Mouse (Mus musculus) urinary bladder, adult 18-20 months (tissue): ENCODE measurements at regions not wholly inside any gene's neighbourhood (a gene's known extent, or its start where the extent isn't known, plus 50 kb on each side); places are given as distances from the start of the nearest gene placed in this dataset.

Source experiments
- DNase-seq, 2 experiments: peaks; one replicate each; pipeline ENCODE4 v3.0.0; 2022; ENCODE audit warnings: low spot score in 2 of 2, mixed read lengths in 2 of 2

- no peak for DNase-seq
Measured at GRCm38 (mm10) chr19:28205691-28206090, 194.7 kb upstream of the Rfx3 start.

- DNase-seq = no peak
Measured at GRCm38 (mm10) chr19:28203719-28204118, 192.8 kb upstream of the Rfx3 start.

GRCm38 (mm10) chr19:28199385-28199784 lies 188.4 kb upstream of the Rfx3 start:
- DNase-seq = no peak

GRCm38 (mm10) chr19:28196881-28197280 lies 185.9 kb upstream of the Rfx3 start:
- no peak for DNase-seq

GRCm38 (mm10) chr19:28192248-28192647 lies 181.3 kb upstream of the Rfx3 start:
- DNase-seq = no peak

GRCm38 (mm10) chr19:28191428-28192116 lies 180.6 kb upstream of the Rfx3 start:
- DNase-seq = no peak

GRCm38 (mm10) chr19:28190250-28190649 lies 179.3 kb upstream of the Rfx3 start:
- no peak for DNase-seq

GRCm38 (mm10) chr19:28188363-28188762 lies 177.4 kb upstream of the Rfx3 start:
- no peak for DNase-seq

GRCm38 (mm10) chr19:28182411-28183182 lies 171.6 kb upstream of the Rfx3 start:
- DNase-seq = no peak

- no peak for DNase-seq
Measured at GRCm38 (mm10) chr19:28181171-28181570, 170.2 kb upstream of the Rfx3 start.

GRCm38 (mm10) chr19:28178114-28178513 lies 167.1 kb upstream of the Rfx3 start:
- DNase-seq = no peak

GRCm38 (mm10) chr19:28176821-28177220 lies 165.9 kb upstream of the Rfx3 start:
- DNase-seq = no peak

GRCm38 (mm10) chr19:28171836-28172534 lies 161.0 kb upstream of the Rfx3 start:
- DNase-seq = no peak

- DNase-seq = no peak
Measured at GRCm38 (mm10) chr19:28167451-28168165, 156.6 kb upstream of the Rfx3 start.

- DNase-seq = no peak
Measured at GRCm38 (mm10) chr19:28166626-28167025, 155.7 kb upstream of the Rfx3 start.

- DNase-seq = peak in 1 of 2 experiments; percentile 45
Measured at GRCm38 (mm10) chr19:28165901-28166361, 155.0 kb upstream of the Rfx3 start.

- DNase-seq = no peak
Measured at GRCm38 (mm10) chr19:28163195-28163594, 152.2 kb upstream of the Rfx3 start.

GRCm38 (mm10) chr19:28160582-28160981 lies 149.6 kb upstream of the Rfx3 start:
- DNase-seq = no peak

- no peak for DNase-seq
Measured at GRCm38 (mm10) chr19:28157196-28157595, 146.2 kb upstream of the Rfx3 start.

GRCm38 (mm10) chr19:28137581-28137980 lies 126.6 kb upstream of the Rfx3 start:
- no peak for DNase-seq

- DNase-seq = no peak
Measured at GRCm38 (mm10) chr19:28134806-28135205, 123.8 kb upstream of the Rfx3 start.
